Mouse (Mus musculus) lung, adult 2 months (tissue): ENCODE data around the gene Cript. TPM values are rescaled to one million over a fixed set of nuclear protein-coding genes. Genes with fewer than 3 reads are reported as not detected.
"Not testable (repeated sequence)": the region's sequence is repeated elsewhere in the genome, so short reads cannot be mapped to it uniquely, and the experiment has no call there.

Experiments used
- DNase-seq: peaks from one replicate; pipeline ENCODE4 v3.0.0; 2022
- H3K4me1 ChIP-seq: fragments of 200-500 bp; 2 replicates; pipeline ENCODE4 v1.6.1; 2011; ENCODE audit warnings: low read length; ENCODE audit not compliant: control insufficient read depth, insufficient read depth
- H3K4me3 ChIP-seq: fragments of 200-500 bp; replicated peaks from 2 replicates; pipeline ENCODE3; 2011; ENCODE audit warnings: low read depth, mild to moderate bottlenecking, control low read depth, low read length; ENCODE audit errors: extremely low read depth
- CTCF ChIP-seq: fragments of 200-500 bp; IDR thresholded peaks from 2 replicates; pipeline ENCODE4 v1.5.1; 2011; ENCODE audit warnings: mild to moderate bottlenecking, low read length, control low read depth; ENCODE audit not compliant: insufficient read depth
- POLR2A ChIP-seq: fragments of 200-500 bp; IDR thresholded peaks from 2 replicates; pipeline ENCODE4 v1.6.1; 2011; ENCODE audit warnings: low read depth, mild to moderate bottlenecking, control low read depth, low read length, borderline replicate concordance; ENCODE audit errors: extremely low read depth
- WGBS: fragments of 180-500 bp; shearing (Covaris S2); methylation state at CpG from one replicate; pipeline ENCODE4 v1.1.7; 2018; 5-methylcytosine and 5-hydroxymethylcytosine counted together
- polyA plus RNA-seq: library from polyadenylated mRNA; depleted of rRNA; stranded (reverse); fragments of >200 nt; gene quantifications from 2 replicates; pipeline ENCODE4 v1.2.3, GENCODE M21; 2012

Gene Cript
- polyA plus RNA-seq, 1 experiment, result 15.5 TPM

GRCm38 (mm10) chr17:87057486-87058266 lies 32.3 kb downstream of the Cript start:
- H3K4me3 ChIP-seq, result no peak overlapping the region
- DNase-seq, result no peak
- peaks cover 5% of the 10 kb centered on the region; the same call in 1 of the 2 replicates for H3K4me1 ChIP-seq
- no peak for TF ChIP-seq POLR2A
- no peak for TF ChIP-seq CTCF
- 74% methylated on average over 8 of the region's 8 CpGs for WGBS

- WGBS, result 56% methylated on average over 9 of the region's 9 CpGs
- no peak for DNase-seq
These were observed 37.3 kb downstream of the Cript start for GRCm38 (mm10) chr17:87062639-87063038.

GRCm38 (mm10) chr17:87063461-87063860 lies 38.1 kb downstream of the Cript start:
- TF ChIP-seq POLR2A, result no peak
- TF ChIP-seq CTCF, result no peak
- 48% methylated on average over 7 of the region's 7 CpGs for WGBS
- no peak overlapping the region for H3K4me3 ChIP-seq
- no peak for DNase-seq
- H3K4me1 ChIP-seq, result no peaks in the 10 kb centered on the region

More at GRCm38 (mm10) chr17:87062639-87063038, 37.3 kb downstream of the Cript start:
- no peak overlapping the region for H3K4me3 ChIP-seq
- no peaks in the 10 kb centered on the region for H3K4me1 ChIP-seq
- TF ChIP-seq CTCF (no peak), POLR2A (no peak)

- no peaks in the 10 kb centered on the region for H3K4me1 ChIP-seq
- DNase-seq, result no peak
- WGBS, result 42% methylated on average over 6 of the region's 6 CpGs
- TF ChIP-seq POLR2A, result no peak
- TF ChIP-seq CTCF, result no peak
- no peak overlapping the region for H3K4me3 ChIP-seq
These were observed 38.6 kb downstream of the Cript start for GRCm38 (mm10) chr17:87063969-87064368.

GRCm38 (mm10) chr17:87068997-87069396 lies 43.6 kb downstream of the Cript start:
- Histone ChIP-seq H3K4me1 (no peaks in the 10 kb centered on the region), H3K4me3 (no peak overlapping the region)
- no peak for TF ChIP-seq POLR2A
- no peak for TF ChIP-seq CTCF
- WGBS, result 85% methylated on average over 4 of the region's 4 CpGs
- no peak for DNase-seq

GRCm38 (mm10) chr17:87072183-87072582 lies 46.8 kb downstream of the Cript start:
- not testable (repeated sequence) for H3K4me1 ChIP-seq, H3K4me3 ChIP-seq, DNase-seq
- WGBS, result 88% methylated on average over 1 of the region's 1 CpGs

GRCm38 (mm10) chr17:87072766-87073440 lies 47.6 kb downstream of the Cript start:
- DNase-seq, result no peak
- no peaks in the 10 kb centered on the region for H3K4me1 ChIP-seq
- 61% methylated on average over 5 of the region's 5 CpGs for WGBS
- no peak overlapping the region for H3K4me3 ChIP-seq
- TF ChIP-seq CTCF (no peak), POLR2A (no peak)

GRCm38 (mm10) chr17:87073470-87073869 lies 48.1 kb downstream of the Cript start:
- no peak overlapping the region for H3K4me3 ChIP-seq
- no peak for DNase-seq
- TF ChIP-seq CTCF (no peak), POLR2A (no peak)
- no peaks in the 10 kb centered on the region for H3K4me1 ChIP-seq

- not testable (repeated sequence) for DNase-seq, H3K4me3 ChIP-seq, H3K4me1 ChIP-seq
- WGBS, result 96% methylated on average over 17 of the region's 17 CpGs
These were observed 52.9 kb downstream of the Cript start for GRCm38 (mm10) chr17:87078217-87078616.

GRCm38 (mm10) chr17:87080724-87081123 lies 55.4 kb downstream of the Cript start:
- WGBS, result 91% methylated on average over 7 of the region's 7 CpGs
- Histone ChIP-seq H3K4me3 (no peak overlapping the region), H3K4me1 (no peaks in the 10 kb centered on the region)
- TF ChIP-seq POLR2A, result no peak
- TF ChIP-seq CTCF, result no peak
- no peak for DNase-seq
